Mouse (Mus musculus) bone marrow macrophage, adult 2 months (primary cell): ENCODE measurements at regions not wholly inside any gene's neighbourhood (a gene's known extent, or its start where the extent isn't known, plus 50 kb on each side); places are given as distances from the start of the nearest gene placed in this dataset.

Experiments used
- CTCF ChIP-seq: IDR thresholded peaks from 2 replicates; pipeline ENCODE4 v1.5.1; 2012; ENCODE audit warnings: low read depth, mild to moderate bottlenecking, low read length, moderate library complexity
- POLR2A ChIP-seq: IDR thresholded peaks from 2 replicates; pipeline ENCODE4 v1.6.1; 2012; ENCODE audit warnings: mild to moderate bottlenecking, low read depth, low read length, borderline replicate concordance

GRCm38 (mm10) chr16:95823803-95824202 is 121.9 kb downstream of the Ets2 start:
- TF ChIP-seq CTCF (no peak), POLR2A (no peak)
